Mouse (Mus musculus) midbrain, embryonic 16.5 days (tissue): ENCODE measurements at regions not wholly inside any gene's neighbourhood (a gene's known extent, or its start where the extent isn't known, plus 50 kb on each side); places are given as distances from the start of the nearest gene placed in this dataset.
A peak's percentile ranks its signal among the peaks of the same experiment; 100 is the strongest.

Experiments
- ATAC-seq: fragments of 200-750 bp; cut with Nextera tagmentation; 2 replicates; pipeline ENCODE4 v1.8.0; 2017; ENCODE audit warnings: moderate TSS enrichment
- H3K27ac ChIP-seq: fragments of 300-500 bp; sonication (generic); 2 replicates; pipeline ENCODE4 v1.5.1; 2014; ENCODE audit warnings: mild to moderate bottlenecking, low read length, mixed read lengths
- H3K27me3 ChIP-seq: fragments of 300-500 bp; sonication (generic); 2 replicates; pipeline ENCODE4 v1.6.1; 2014; ENCODE audit warnings: low read depth, low read length, mixed read lengths; ENCODE audit not compliant: control insufficient read depth, insufficient read depth
- H3K36me3 ChIP-seq: fragments of 300-500 bp; sonication (generic); 2 replicates; pipeline ENCODE4 v1.6.1; 2014; ENCODE audit warnings: mild to moderate bottlenecking, low read length, moderate library complexity, mixed read lengths; ENCODE audit not compliant: control insufficient read depth, insufficient read depth
- H3K4me1 ChIP-seq: fragments of 300-500 bp; sonication (generic); 2 replicates; pipeline ENCODE4 v1.6.1; 2014; ENCODE audit warnings: mild to moderate bottlenecking, low read length, mixed read lengths; ENCODE audit not compliant: control insufficient read depth, insufficient read depth
- H3K4me2 ChIP-seq: fragments of 300-500 bp; sonication (generic); 2 replicates; pipeline ENCODE4 v1.6.1; 2014; ENCODE audit warnings: mild to moderate bottlenecking, low read length, mixed read lengths
- H3K4me3 ChIP-seq: fragments of 300-500 bp; sonication (generic); 2 replicates; pipeline ENCODE4 v1.5.1; 2014; ENCODE audit warnings: low read depth, mild to moderate bottlenecking, low read length, moderate library complexity, mixed read lengths
- H3K9ac ChIP-seq: fragments of 300-500 bp; sonication (generic); 2 replicates; pipeline ENCODE4 v1.6.1; 2014; ENCODE audit warnings: low read depth, low read length, mixed read lengths
- H3K9me3 ChIP-seq: fragments of 300-500 bp; sonication (generic); replicated peaks from 2 replicates; pipeline ENCODE4 v1.6.1; 2014; ENCODE audit warnings: mild to moderate bottlenecking, low read length, mixed read lengths; ENCODE audit not compliant: control insufficient read depth, poor library complexity, severe bottlenecking
- WGBS: fragments of 180-500 bp; shearing (Covaris S2); extraction: QIAGEN DNeasy Blood & Tissue Kit; methylation state at CpG from one replicate; pipeline ENCODE4 v1.1.7; 2014; 5-methylcytosine and 5-hydroxymethylcytosine counted together

GRCm38 (mm10) chr15:94183663-94184375 is 281.4 kb downstream of the Adamts20 start:
- H3K27me3 ChIP-seq: no peaks in the 10 kb centered on the region
- H3K4me2 ChIP-seq: no peak overlapping the region
- H3K4me1 ChIP-seq: no peaks in the 10 kb centered on the region
- H3K27ac ChIP-seq: no peak overlapping the region
- H3K9me3 ChIP-seq: no peaks in the 10 kb centered on the region
- no peaks in the 10 kb centered on the region for H3K36me3 ChIP-seq
- no peak overlapping the region for H3K9ac ChIP-seq
- no peak for ATAC-seq
- H3K4me3 ChIP-seq: no peak overlapping the region
- WGBS: 93% methylated on average over 6 of the region's 6 CpGs

DNA sequence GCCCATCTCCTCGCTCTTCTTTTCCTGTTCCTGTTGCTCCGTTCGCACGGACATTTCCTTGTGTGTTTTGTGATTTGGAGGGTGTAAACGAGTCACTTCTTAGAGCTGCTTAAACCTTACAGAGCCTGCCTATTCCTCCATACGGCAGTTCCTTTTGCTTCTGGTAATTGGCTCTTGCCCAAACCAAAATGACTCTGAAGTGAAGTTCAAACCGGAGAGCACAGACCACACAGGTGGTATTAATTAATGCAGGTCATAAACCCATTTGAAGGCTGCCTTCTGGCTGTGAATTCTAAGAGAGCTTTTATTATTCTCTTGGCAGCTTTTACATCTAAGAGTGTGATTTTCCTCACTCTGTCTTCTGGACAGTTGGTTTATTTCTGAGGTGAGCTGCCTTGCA is 291.1 kb downstream of the Adamts20 start:
- Histone ChIP-seq H3K4me3 (no peak overlapping the region), H3K27me3 (no peaks in the 10 kb centered on the region), H3K27ac (no peak overlapping the region), H3K9ac (no peak overlapping the region), H3K36me3 (no peaks in the 10 kb centered on the region), H3K4me1 (no peaks in the 10 kb centered on the region), H3K4me2 (no peak overlapping the region), H3K9me3 (no peaks in the 10 kb centered on the region)
- ATAC-seq: no peak
- WGBS: 79% methylated on average over 7 of the region's 7 CpGs

- 76% methylated on average over 4 of the region's 4 CpGs for WGBS
- H3K27ac ChIP-seq: no peak overlapping the region
Observed at GRCm38 (mm10) chr15:94160806-94161205, 304.4 kb downstream of the Adamts20 start.

DNA sequence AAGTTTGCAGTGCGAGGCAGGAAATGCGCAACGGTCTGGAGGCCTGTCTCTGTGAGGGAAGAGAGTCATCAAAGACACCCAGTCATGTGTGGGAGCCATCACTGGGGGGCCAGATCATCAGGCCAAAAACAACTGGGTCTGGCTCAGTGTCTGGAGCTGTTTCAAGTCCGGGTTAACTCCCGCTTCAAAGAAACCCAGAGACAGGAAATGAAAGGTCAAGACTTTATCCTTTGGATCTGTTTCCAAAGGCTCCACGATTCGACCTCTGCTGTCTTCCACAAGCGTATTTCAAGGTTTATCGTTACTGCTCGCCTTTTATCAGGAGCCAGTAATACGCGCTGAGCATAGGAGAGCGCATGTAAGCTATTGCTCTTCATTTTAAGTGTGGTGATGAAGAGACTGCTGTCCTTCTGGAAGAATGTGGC is 325.7 kb downstream of the Adamts20 start:
- 70% methylated on average over 13 of the region's 13 CpGs for WGBS
- Histone ChIP-seq H3K36me3 (no peaks in the 10 kb centered on the region), H3K4me2 (no peak overlapping the region), H3K4me3 (no peak overlapping the region), H3K9ac (no peak overlapping the region), H3K9me3 (no peaks in the 10 kb centered on the region), H3K27ac (no peak overlapping the region), H3K27me3 (no peaks in the 10 kb centered on the region), H3K4me1 (peaks cover 2% of the 10 kb centered on the region; the same call in 1 of the 2 replicates)
- ATAC-seq: no peak

More at GRCm38 (mm10) chr15:94160806-94161205, 304.4 kb downstream of the Adamts20 start:
- ATAC-seq: no peak
- Histone ChIP-seq H3K4me2 (no peak overlapping the region), H3K9ac (no peak overlapping the region), H3K27me3 (no peaks in the 10 kb centered on the region), H3K36me3 (no peaks in the 10 kb centered on the region), H3K9me3 (0 out of 2 replicates have a peak, but pooled peaks cover 4% of the 10 kb centered on the region), H3K4me3 (no peak overlapping the region), H3K4me1 (no peaks in the 10 kb centered on the region)

GRCm38 (mm10) chr15:94137159-94137952 is 327.9 kb downstream of the Adamts20 start:
- 50% methylated on average over 27 of the region's 27 CpGs for whole genome bisulfite sequencing
- no peak overlapping the region for H3K4me3 ChIP-seq
- no peak overlapping the region for H3K27ac ChIP-seq
- H3K36me3 ChIP-seq: no peaks in the 10 kb centered on the region
- peaks cover 2% of the 10 kb centered on the region; the same call in 1 of the 2 replicates for H3K4me1 ChIP-seq
- peak; percentile 51; the same call in 1 of the 2 replicates for ATAC-seq
- peaks cover 2% of the 10 kb centered on the region; the same call in 1 of the 2 replicates for H3K9me3 ChIP-seq
- H3K4me2 ChIP-seq: peak overlapping the region; percentile 46
- H3K9ac ChIP-seq: no peak overlapping the region
- H3K27me3 ChIP-seq: no peaks in the 10 kb centered on the region

DNA sequence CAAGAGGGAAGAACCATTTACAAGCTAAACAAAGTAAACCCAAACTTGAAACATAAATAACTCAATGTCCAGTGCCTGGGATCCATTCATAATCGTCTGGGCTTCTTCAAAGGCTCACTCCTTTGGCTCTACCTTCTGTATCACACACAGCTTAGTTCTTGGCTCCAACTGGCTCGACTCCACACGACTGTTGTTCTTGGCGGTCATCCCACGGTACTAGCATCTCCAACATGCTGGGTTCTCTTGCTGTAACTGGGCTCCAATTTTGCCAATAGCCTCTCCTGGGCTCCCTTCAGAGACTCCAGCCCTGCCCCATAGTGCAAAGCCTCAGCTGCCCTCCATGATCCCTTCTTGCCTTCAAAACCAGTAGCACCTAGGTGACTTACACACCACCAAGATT is 352.4 kb downstream of the Adamts20 start:
- no peaks in the 10 kb centered on the region for H3K36me3 ChIP-seq
- H3K4me3 ChIP-seq: no peak overlapping the region
- no peak overlapping the region for H3K27ac ChIP-seq
- H3K4me1 ChIP-seq: no peaks in the 10 kb centered on the region
- no peak for ATAC-seq
- no peak overlapping the region for H3K4me2 ChIP-seq
- H3K27me3 ChIP-seq: no peaks in the 10 kb centered on the region
- 89% methylated on average over 5 of the region's 5 CpGs for WGBS
- no peak overlapping the region for H3K9ac ChIP-seq
- no peaks in the 10 kb centered on the region for H3K9me3 ChIP-seq

DNA sequence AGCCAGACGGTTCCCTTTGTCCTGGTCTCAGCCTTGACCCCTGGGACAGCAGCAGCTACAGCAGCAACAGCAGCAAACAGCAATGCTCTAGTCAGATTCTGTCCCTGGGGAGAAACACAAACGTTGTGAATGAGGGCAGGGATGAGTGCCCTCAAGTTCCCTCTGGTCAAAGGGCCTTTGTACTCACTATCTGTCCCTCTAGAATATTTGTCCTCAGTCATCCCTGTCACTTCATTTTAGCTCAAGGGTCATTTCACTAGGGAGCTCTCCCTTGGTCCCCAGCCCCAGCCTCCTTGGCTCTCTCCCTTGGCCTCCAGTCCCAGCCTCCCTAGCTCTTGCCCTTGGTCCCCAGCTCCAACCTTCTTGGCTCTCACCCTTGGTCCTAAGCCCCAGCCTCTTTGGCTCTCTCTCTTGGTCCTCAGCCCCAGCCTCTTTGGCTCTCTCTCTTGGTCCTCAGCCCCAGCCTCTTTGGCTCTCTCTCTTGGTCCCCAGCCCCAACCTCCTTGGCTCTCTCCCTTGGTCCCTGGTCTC is 358.0 kb downstream of the Adamts20 start:
- Histone ChIP-seq H3K27ac (no peak overlapping the region), H3K9me3 (no peaks in the 10 kb centered on the region), H3K36me3 (no peaks in the 10 kb centered on the region), H3K27me3 (no peaks in the 10 kb centered on the region), H3K4me3 (no peak overlapping the region), H3K4me2 (no peak overlapping the region), H3K4me1 (no peaks in the 10 kb centered on the region), H3K9ac (no peak overlapping the region)
- no peak for ATAC-seq
- 50% methylated on average over 2 of the region's 2 CpGs for WGBS

GRCm38 (mm10) chr15:94090644-94091043 is 374.6 kb downstream of the Adamts20 start:
- Histone ChIP-seq H3K27ac (no peak overlapping the region), H3K36me3 (no peaks in the 10 kb centered on the region), H3K9ac (no peak overlapping the region), H3K27me3 (no peaks in the 10 kb centered on the region), H3K4me3 (no peak overlapping the region), H3K9me3 (no peaks in the 10 kb centered on the region), H3K4me2 (no peak overlapping the region), H3K4me1 (no peaks in the 10 kb centered on the region)
- ATAC-seq: no peak
- 81% methylated on average over 5 of the region's 5 CpGs for WGBS

- no peak overlapping the region for H3K4me3 ChIP-seq
- ATAC-seq: no peak
- no peaks in the 10 kb centered on the region for H3K27me3 ChIP-seq
- H3K4me1 ChIP-seq: no peaks in the 10 kb centered on the region
- H3K27ac ChIP-seq: no peak overlapping the region
- H3K4me2 ChIP-seq: no peak overlapping the region
- WGBS: 48% methylated on average over 6 of the region's 6 CpGs
- no peaks in the 10 kb centered on the region for H3K36me3 ChIP-seq
- H3K9ac ChIP-seq: no peak overlapping the region
- no peaks in the 10 kb centered on the region for H3K9me3 ChIP-seq
Observed at GRCm38 (mm10) chr15:94089856-94090255, 375.4 kb downstream of the Adamts20 start.
